Mouse (Mus musculus): ENCODE results near the gene Kcna2.

The Kcna2 gene

GRCm38 (mm10) chr3:107150469-107150868 lies 49.5 kb downstream of the Kcna2 start:
- in situ Hi-C loops (cut with MseI, MboI), result no loop called here

- in situ Hi-C loops (cut with MseI, MboI), result no loop called here
These were observed 50.1 kb downstream of the Kcna2 start for GRCm38 (mm10) chr3:107150872-107151540.

- in situ Hi-C loops (cut with MseI, MboI), result no loop called here
These were observed 53.1 kb downstream of the Kcna2 start for GRCm38 (mm10) chr3:107153772-107154655.

- in situ Hi-C loops (cut with MseI, MboI), result no loop called here
These were observed 57.9 kb downstream of the Kcna2 start for GRCm38 (mm10) chr3:107158856-107159255.

GRCm38 (mm10) chr3:107159418-107159817 lies 58.5 kb downstream of the Kcna2 start:
- in situ Hi-C loops (cut with MseI, MboI), result no loop called here

GRCm38 (mm10) chr3:107159859-107160324 lies 58.9 kb downstream of the Kcna2 start:
- in situ Hi-C loops (cut with MseI, MboI), result no loop called here

- in situ Hi-C loops (cut with MseI, MboI), result no loop called here
These were observed 61.8 kb downstream of the Kcna2 start for GRCm38 (mm10) chr3:107162741-107163140.

Measured in mouse trophoblast stem cell (cell line).